Mouse (Mus musculus) neural tube, embryonic 15.5 days (tissue): ENCODE data around the gene Slc19a3. TPM values are rescaled to one million over a fixed set of nuclear protein-coding genes. Genes with fewer than 3 reads are reported as not detected.

Experiments
- ATAC-seq: fragments of 200-750 bp; cut with Nextera tagmentation; 2 replicates; pipeline ENCODE4 v1.8.0; 2017; ENCODE audit warnings: mild to moderate bottlenecking, moderate TSS enrichment, moderate library complexity; ENCODE audit not compliant: low FRiP score
- H3K27ac ChIP-seq: fragments of 300-500 bp; sonication (generic); replicated peaks from 2 replicates; pipeline ENCODE4 v1.5.1; 2015; ENCODE audit warnings: mild to moderate bottlenecking, inconsistent platforms
- H3K27me3 ChIP-seq: fragments of 300-500 bp; sonication (generic); replicated peaks from 2 replicates; pipeline ENCODE4 v1.6.1; 2015; ENCODE audit warnings: inconsistent platforms
- H3K36me3 ChIP-seq: fragments of 300-500 bp; sonication (generic); 2 replicates; pipeline ENCODE4 v1.6.1; 2015; ENCODE audit warnings: inconsistent platforms
- H3K4me1 ChIP-seq: fragments of 300-500 bp; sonication (generic); 2 replicates; pipeline ENCODE4 v1.6.1; 2015; ENCODE audit warnings: inconsistent platforms
- H3K4me2 ChIP-seq: fragments of 300-500 bp; sonication (generic); 2 replicates; pipeline ENCODE4 v1.6.1; 2015; ENCODE audit warnings: inconsistent platforms, mild to moderate bottlenecking, moderate library complexity
- H3K4me3 ChIP-seq: fragments of 300-500 bp; sonication (generic); replicated peaks from 2 replicates; pipeline ENCODE4 v1.5.1; 2015; ENCODE audit warnings: mild to moderate bottlenecking, inconsistent platforms
- H3K9ac ChIP-seq: fragments of 300-500 bp; sonication (generic); replicated peaks from 2 replicates; pipeline ENCODE4 v1.6.1; 2015; ENCODE audit warnings: mild to moderate bottlenecking, inconsistent platforms
- H3K9me3 ChIP-seq: fragments of 300-500 bp; sonication (generic); replicated peaks from 2 replicates; pipeline ENCODE4 v1.6.1; 2016; ENCODE audit warnings: inconsistent platforms
- WGBS: fragments of 180-500 bp; shearing (Covaris S2); methylation state at CpG from one replicate; pipeline ENCODE4 v1.1.7; 2015; ENCODE audit warnings: mixed read lengths; 5-methylcytosine and 5-hydroxymethylcytosine counted together
- polyA plus RNA-seq: library from polyadenylated mRNA; unstranded; fragments of >200 nt; fragmentation: Nextera tagmentation; extraction: Ambion mirVana; gene quantifications from 2 replicates; pipeline ENCODE4 v1.2.1, GENCODE M21; 2015

Slc19a3 gene
- 0.75 and 1.1 TPM in 2 replicates for polyA plus RNA-seq

DNA sequence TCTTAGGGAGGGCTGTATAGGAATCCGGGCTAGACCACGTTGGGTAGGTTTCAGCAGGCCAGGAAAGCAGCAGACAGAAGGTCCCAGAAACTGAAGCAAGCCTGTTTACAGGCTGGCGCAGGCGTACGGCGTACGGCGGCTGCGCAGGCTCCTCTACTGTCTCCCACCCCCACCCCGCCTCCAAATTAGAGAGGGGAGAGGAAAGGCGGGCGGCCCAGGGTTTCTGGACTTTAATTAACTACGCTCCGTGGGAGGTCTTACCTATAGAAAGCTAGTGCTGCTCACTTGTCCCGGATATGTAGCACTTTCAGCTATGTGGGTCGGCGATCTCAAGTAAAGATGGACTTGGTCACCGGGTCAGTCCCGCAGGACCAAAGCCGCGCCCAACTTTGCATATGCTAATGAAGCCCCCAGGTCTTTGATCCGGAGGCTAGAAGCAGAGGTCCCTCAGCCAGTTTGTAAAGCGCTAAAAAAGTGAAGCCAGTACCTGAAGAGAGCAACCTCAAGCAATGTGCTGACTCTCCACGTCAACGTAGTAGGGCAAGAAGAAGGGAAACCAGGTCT lies at the start of gene Slc19a3:
TSS of gene Slc19a3 (minus strand) at position 340 of the 564 bp plus-strand sequence.
- H3K4me3 ChIP-seq = peak within 1 kb of the TSS; percentile 48
- peak; percentile 97 for ATAC-seq
- WGBS = under 1% methylated on average over 25 of the region's 25 CpGs
- no peaks in the 10 kb centered on the region for H3K36me3 ChIP-seq
- H3K9ac ChIP-seq = peak within 1 kb of the TSS; percentile 39
- H3K4me2 ChIP-seq = peak within 1 kb of the TSS; percentile 70
- H3K9me3 ChIP-seq = no peaks in the 10 kb centered on the region
- no peaks in the 10 kb centered on the region for H3K27me3 ChIP-seq
- H3K4me1 ChIP-seq = peaks cover 7% of the 10 kb centered on the region; the same call in 1 of the 2 replicates
- H3K27ac ChIP-seq = peak within 1 kb of the TSS; percentile 4; the same call in 1 of the 2 replicates

DNA sequence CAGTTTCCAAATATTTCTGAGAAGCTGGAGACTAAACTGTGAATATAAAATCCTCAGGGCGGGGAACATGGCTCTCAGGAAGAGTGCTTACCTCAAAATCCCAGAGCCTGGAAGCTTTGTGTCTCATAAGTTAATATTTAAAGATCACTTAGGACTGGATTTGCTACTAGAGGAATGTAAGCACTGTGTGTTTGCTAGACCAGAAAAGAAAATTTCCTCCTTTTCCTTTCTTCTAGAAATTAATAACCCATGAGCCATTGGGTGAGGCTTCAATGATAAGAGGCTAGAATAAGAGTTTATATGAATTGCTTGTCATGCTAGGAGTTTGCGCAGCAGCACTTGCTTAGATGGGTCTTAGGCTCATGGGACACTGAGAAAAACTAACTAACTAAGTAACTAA lies 46.5 kb upstream of the Slc19a3 start:
- WGBS = 93% methylated on average over 2 of the region's 2 CpGs
- ATAC-seq = no peak
- Histone ChIP-seq H3K4me1 (no peaks in the 10 kb centered on the region), H3K9ac (no peak overlapping the region), H3K27ac (no peak overlapping the region), H3K4me3 (no peak overlapping the region), H3K4me2 (no peak overlapping the region), H3K27me3 (no peaks in the 10 kb centered on the region), H3K36me3 (no peaks in the 10 kb centered on the region), H3K9me3 (no peaks in the 10 kb centered on the region)

DNA sequence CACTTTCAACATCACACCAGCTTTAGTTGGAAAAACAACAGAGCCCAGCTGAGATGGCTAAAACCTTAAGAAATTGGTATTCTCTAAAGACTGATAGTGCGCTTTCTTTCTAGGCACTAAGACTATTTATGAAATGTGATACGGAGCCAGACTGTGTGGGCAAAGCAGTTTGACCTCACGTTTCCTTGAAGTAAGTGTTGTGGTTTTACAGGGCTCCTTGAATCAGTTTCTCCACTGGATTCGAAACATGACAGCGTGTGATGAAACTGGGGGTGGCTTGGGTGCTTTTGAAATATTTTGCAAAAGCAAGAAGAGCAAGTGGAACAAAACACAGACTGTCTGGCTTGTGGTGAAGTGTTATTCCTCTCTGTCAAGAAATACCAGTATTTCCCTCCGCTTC lies 38.8 kb upstream of the Slc19a3 start:
- H3K4me1 ChIP-seq = no peaks in the 10 kb centered on the region
- H3K27me3 ChIP-seq = no peaks in the 10 kb centered on the region
- H3K9ac ChIP-seq = no peak overlapping the region
- no peaks in the 10 kb centered on the region for H3K36me3 ChIP-seq
- no peak for ATAC-seq
- H3K4me2 ChIP-seq = no peak overlapping the region
- H3K27ac ChIP-seq = no peak overlapping the region
- no peak overlapping the region for H3K4me3 ChIP-seq
- WGBS = 85% methylated on average over 6 of the region's 6 CpGs
- no peaks in the 10 kb centered on the region for H3K9me3 ChIP-seq

DNA sequence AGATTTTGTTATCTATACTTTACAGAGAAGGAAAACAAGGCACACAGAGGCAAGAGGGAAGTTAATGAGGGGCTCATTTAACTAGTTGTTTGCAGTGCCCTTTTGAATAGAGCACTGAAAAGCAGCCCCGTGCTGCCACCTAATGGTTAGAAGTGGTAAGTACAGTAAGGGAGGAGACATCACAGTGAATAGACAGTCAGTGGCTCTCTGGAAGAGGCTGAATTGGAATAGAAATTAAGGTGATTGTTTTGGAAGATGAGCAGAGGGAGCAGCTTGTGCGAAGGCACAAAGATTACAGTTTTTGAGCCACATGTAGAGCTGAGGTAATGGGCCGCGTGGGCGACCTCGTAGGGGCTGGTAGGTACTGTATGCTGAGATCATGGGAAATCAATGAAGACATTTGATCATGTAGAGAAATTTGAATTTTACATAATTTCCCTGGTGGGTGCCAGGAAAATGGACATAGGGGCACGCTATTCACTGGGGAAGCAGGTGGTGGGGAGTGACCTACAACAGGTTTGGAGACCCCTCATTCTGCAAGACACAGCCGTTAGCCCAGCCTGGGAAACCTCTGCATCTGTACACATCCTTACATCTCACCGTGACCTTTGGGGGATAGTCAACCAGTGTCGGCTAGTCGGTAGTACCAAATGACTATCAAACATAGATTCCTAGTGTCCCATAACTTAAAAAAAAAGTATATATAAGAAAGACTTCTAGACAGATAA lies 38.1 kb upstream of the Slc19a3 start:
- WGBS = 48% methylated on average over 11 of the region's 11 CpGs
- no peaks in the 10 kb centered on the region for H3K36me3 ChIP-seq

DNA sequence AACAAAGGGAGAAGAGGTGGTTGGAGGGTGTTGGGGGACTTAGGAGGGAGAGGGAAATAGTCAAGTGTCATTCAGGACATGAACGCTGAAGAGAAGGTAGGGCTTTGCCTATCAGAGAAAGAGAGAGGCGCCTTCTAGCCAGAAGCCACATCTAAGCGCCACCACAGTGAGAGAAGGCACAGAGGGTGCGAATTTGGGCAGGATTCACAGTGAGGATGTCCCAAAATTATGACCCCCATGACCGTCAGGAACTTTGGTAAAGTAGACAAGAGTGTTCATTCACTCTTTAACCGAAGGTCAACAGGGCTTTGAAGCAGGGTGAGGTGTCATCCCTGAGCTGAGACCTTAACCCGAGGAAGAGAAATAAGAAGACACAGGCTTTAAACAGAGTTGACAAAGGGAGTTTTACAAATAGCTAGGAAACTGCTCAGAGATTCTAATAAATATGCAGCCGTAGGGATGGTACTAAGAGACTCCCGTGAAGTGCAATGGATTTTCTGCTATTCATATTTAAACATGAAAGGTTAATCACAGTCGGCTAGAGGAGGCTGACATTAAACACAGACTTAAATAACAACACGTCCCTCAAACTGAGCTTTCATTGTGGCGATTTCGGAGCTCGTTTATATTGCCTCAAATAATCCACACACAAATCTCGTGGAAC lies 37.4 kb upstream of the Slc19a3 start:
- Histone ChIP-seq H3K27me3 (no peaks in the 10 kb centered on the region), H3K36me3 (no peaks in the 10 kb centered on the region), H3K4me3 (peak overlapping the region; percentile 31), H3K4me2 (peak overlapping the region; percentile 52), H3K27ac (no peak overlapping the region), H3K9me3 (no peaks in the 10 kb centered on the region), H3K4me1 (no peaks in the 10 kb centered on the region), H3K9ac (no peak overlapping the region)
- 35% methylated on average over 15 of the region's 15 CpGs for WGBS
- ATAC-seq = peak; percentile 41; the same call in 1 of the 2 replicates

More for the DNA sequence above, 38.1 kb upstream of the Slc19a3 start:
- H3K4me1 ChIP-seq = no peaks in the 10 kb centered on the region
- H3K27me3 ChIP-seq = no peaks in the 10 kb centered on the region
- H3K4me2 ChIP-seq = peak overlapping the region; percentile 52
- no peak overlapping the region for H3K27ac ChIP-seq
- peak overlapping the region; percentile 31 for H3K4me3 ChIP-seq
- H3K9me3 ChIP-seq = no peaks in the 10 kb centered on the region
- H3K9ac ChIP-seq = no peak overlapping the region
- ATAC-seq = peak; percentile 94

DNA sequence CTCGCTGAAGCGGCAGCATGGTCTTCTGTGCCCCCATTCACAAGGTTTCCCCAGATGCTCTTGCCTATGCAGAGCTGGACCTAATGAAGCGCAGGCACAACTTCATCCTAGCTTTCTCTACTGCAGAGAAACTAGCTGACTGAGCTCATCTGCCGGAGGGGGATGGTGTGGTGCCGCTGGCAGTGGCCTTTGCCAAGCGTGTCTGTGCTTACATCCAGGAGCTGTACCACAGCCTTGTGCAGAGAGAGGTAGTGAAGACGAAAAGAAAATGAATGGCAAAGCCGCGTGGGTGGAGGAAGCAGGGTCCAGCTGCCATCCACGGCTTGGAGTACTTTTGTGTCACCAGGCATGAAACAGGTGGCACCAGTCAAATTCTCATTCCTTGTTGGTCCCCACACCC lies 29.0 kb upstream of the Slc19a3 start:
- Histone ChIP-seq H3K4me1 (no peaks in the 10 kb centered on the region), H3K27ac (no peak overlapping the region), H3K4me2 (no peak overlapping the region), H3K4me3 (no peak overlapping the region), H3K27me3 (no peaks in the 10 kb centered on the region), H3K9ac (no peak overlapping the region), H3K9me3 (no peaks in the 10 kb centered on the region), H3K36me3 (no peaks in the 10 kb centered on the region)
- 89% methylated on average over 10 of the region's 10 CpGs for WGBS
- no peak for ATAC-seq

DNA sequence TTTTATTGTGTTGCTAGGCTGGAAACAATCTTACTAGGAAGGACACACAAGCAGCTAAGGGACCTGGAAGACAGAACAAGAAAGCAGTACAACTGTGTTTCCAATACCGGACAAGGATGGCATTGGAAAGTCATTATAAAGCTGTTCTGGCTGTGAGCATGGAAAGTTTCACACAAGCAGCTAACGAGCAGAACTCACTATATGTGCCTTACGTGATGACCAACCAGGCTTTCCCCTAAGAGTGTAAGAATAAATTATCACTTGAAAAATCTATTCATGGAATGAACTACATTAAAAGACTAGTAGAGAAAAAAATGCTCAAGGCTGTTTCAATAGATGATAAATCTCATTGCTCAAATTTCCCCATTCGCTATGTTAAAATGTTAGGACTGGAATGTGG lies 28.3 kb upstream of the Slc19a3 start:
- WGBS = 95% methylated on average over 4 of the region's 4 CpGs
- Histone ChIP-seq H3K27me3 (no peaks in the 10 kb centered on the region), H3K4me3 (no peak overlapping the region)

DNA sequence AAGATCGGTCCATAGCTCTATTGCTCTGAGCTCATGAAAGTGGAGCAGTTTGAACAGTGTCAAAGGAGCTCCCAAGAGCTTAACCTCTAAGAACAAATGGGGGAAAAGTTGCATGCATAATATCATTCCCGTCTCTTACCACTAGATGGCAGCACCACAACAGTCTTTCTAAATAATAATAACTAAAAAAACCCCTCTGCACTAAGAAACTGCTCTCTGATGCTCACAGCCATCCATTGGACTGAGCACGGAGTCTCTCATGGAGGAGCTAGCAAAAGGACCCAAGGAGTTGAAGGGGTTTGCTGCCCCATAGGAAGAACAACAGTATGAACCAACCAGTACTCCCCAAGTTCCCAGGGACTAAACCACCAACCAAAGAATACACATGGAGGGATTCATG lies 26.6 kb upstream of the Slc19a3 start:
- no peak for ATAC-seq
- no peaks in the 10 kb centered on the region for H3K9me3 ChIP-seq
- WGBS = 32% methylated on average over 3 of the region's 3 CpGs
- H3K4me3 ChIP-seq = no peak overlapping the region
- no peaks in the 10 kb centered on the region for H3K27me3 ChIP-seq
- no peaks in the 10 kb centered on the region for H3K4me1 ChIP-seq
- no peak overlapping the region for H3K9ac ChIP-seq
- H3K27ac ChIP-seq = no peak overlapping the region
- H3K4me2 ChIP-seq = no peak overlapping the region
- no peaks in the 10 kb centered on the region for H3K36me3 ChIP-seq

More for the DNA sequence above, 28.3 kb upstream of the Slc19a3 start:
- Histone ChIP-seq H3K36me3 (no peaks in the 10 kb centered on the region), H3K9ac (no peak overlapping the region), H3K9me3 (no peaks in the 10 kb centered on the region), H3K4me1 (no peaks in the 10 kb centered on the region), H3K27ac (no peak overlapping the region), H3K4me2 (no peak overlapping the region)
- no peak for ATAC-seq

DNA sequence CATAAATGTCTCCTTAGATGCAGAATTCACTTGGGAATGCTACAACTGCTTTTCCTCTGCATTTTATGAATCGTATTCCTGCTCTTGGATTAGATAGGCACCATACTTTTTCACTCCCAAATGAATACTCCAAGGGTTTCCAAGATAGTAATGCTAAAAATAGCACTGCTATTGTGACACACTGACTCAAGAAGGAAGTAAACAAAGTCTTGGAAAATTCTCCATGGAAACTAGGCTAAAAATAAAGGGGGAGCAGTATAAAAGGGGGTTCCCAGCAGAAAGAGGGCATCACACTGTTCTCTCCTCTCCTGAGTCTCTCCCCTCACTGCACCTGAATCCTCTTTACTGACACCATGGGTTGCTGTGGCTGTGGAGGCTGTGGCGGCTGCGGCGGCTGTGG lies 22.4 kb upstream of the Slc19a3 start, which contains the start of gene Krtap28-13:
TSS of gene Krtap28-13 (plus strand) at position 288 of the 400 bp plus-strand sequence.
- Histone ChIP-seq H3K4me1 (no peaks in the 10 kb centered on the region), H3K27ac (no peak within 1 kb of the TSS), H3K36me3 (no peaks in the 10 kb centered on the region), H3K4me2 (no peak within 1 kb of the TSS), H3K4me3 (no peak within 1 kb of the TSS), H3K9ac (no peak within 1 kb of the TSS), H3K9me3 (no peaks in the 10 kb centered on the region), H3K27me3 (no peaks in the 10 kb centered on the region)
- no peak for ATAC-seq
- WGBS = 88% methylated on average over 4 of the region's 4 CpGs

DNA sequence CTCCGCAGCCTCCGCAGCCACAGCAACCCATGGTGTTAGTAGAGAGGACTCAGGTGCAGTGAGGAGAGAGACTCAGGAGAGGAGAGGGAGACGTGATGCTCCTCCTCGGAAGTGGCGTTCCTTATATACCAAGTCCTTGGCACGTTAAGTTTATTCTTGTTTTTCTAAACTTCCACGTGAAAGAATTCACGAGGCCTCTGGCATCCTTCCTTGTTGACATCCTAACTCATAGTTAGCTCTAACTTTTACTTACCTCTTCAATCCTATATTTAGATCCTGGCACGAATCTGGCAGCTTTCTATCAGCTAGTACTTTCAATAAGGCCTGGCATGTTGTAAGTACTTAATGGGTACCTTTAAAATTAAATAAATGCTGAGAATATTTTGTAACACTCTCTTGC lies 21.0 kb upstream of the Slc19a3 start, which contains the start of gene A030005K14Rik:
TSS of gene A030005K14Rik (minus strand) at position 101 of the 400 bp plus-strand sequence.
- no peak within 1 kb of the TSS for H3K27ac ChIP-seq
- ATAC-seq = no peak
- WGBS = 91% methylated on average over 9 of the region's 9 CpGs
- H3K4me3 ChIP-seq = no peak within 1 kb of the TSS
- no peak within 1 kb of the TSS for H3K9ac ChIP-seq
- no peaks in the 10 kb centered on the region for H3K36me3 ChIP-seq
- H3K27me3 ChIP-seq = no peaks in the 10 kb centered on the region
- H3K4me1 ChIP-seq = no peaks in the 10 kb centered on the region
- H3K4me2 ChIP-seq = no peak within 1 kb of the TSS
- no peaks in the 10 kb centered on the region for H3K9me3 ChIP-seq

DNA sequence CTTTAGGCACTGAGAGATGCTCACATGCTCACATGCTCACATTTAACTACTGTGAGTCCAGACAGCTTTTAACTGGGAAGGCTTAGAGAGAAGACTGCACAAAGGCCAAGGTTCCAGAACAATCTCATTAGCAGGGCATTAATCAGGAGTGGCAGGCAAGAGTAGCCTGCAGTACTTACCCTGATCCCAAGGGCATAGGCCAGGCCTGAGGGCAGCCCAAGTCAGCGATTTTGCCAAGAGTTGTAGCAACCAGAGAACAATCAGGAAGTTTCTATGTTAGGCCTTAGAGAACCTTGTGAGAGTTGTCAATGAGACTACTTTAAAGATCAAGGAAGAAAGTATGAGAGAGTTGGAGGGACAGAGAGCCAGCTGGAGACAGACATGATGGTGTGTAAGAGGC lies 20.2 kb upstream of the Slc19a3 start:
- H3K4me1 ChIP-seq = no peaks in the 10 kb centered on the region
- WGBS = 67% methylated on average over 1 of the region's 1 CpGs
- no peak for ATAC-seq

More for the DNA sequence above, 20.2 kb upstream of the Slc19a3 start:
- Histone ChIP-seq H3K4me3 (no peak overlapping the region), H3K27ac (no peak overlapping the region), H3K27me3 (no peaks in the 10 kb centered on the region), H3K9me3 (no peaks in the 10 kb centered on the region), H3K36me3 (no peaks in the 10 kb centered on the region), H3K4me2 (no peak overlapping the region), H3K9ac (no peak overlapping the region)
